Mouse (Mus musculus) kidney, embryonic 14.5 days (tissue): ENCODE data around the gene Cfap44. TPM values are rescaled to one million over a fixed set of nuclear protein-coding genes. Genes with fewer than 3 reads are reported as not detected.

Source experiments
- ATAC-seq: fragments of 200-750 bp; cut with Nextera tagmentation; 2 replicates; pipeline ENCODE4 v1.8.0; 2017; ENCODE audit warnings: moderate number of reproducible peaks, mild to moderate bottlenecking, moderate TSS enrichment, moderate library complexity; ENCODE audit not compliant: low FRiP score, low TSS enrichment
- H3K27ac ChIP-seq: fragments of 300-500 bp; sonication (generic); 2 replicates; pipeline ENCODE4 v1.5.1; 2014; ENCODE audit warnings: low read depth, mild to moderate bottlenecking, low read length, moderate library complexity, mixed read lengths
- H3K27me3 ChIP-seq: fragments of 300-500 bp; sonication (generic); 2 replicates; pipeline ENCODE4 v1.6.1; 2014; ENCODE audit warnings: mild to moderate bottlenecking, low read length; ENCODE audit not compliant: control insufficient read depth, insufficient read depth
- H3K36me3 ChIP-seq: fragments of 300-500 bp; sonication (generic); 2 replicates; pipeline ENCODE4 v1.6.1; 2014; ENCODE audit warnings: low read length, mixed read lengths; ENCODE audit not compliant: control insufficient read depth, insufficient read depth
- H3K4me1 ChIP-seq: fragments of 300-500 bp; sonication (generic); 2 replicates; pipeline ENCODE4 v1.6.1; 2014; ENCODE audit warnings: low read length, mixed read lengths; ENCODE audit not compliant: control insufficient read depth, insufficient read depth
- H3K4me2 ChIP-seq: fragments of 300-500 bp; sonication (generic); replicated peaks from 2 replicates; pipeline ENCODE4 v1.6.1; 2014; ENCODE audit warnings: low read depth, mild to moderate bottlenecking, low read length
- H3K4me3 ChIP-seq: fragments of 300-500 bp; sonication (generic); 2 replicates; pipeline ENCODE4 v1.5.1; 2014; ENCODE audit warnings: mild to moderate bottlenecking, low read length
- H3K9ac ChIP-seq: fragments of 300-500 bp; sonication (generic); 2 replicates; pipeline ENCODE4 v1.6.1; 2014; ENCODE audit warnings: low read depth, mild to moderate bottlenecking, low read length, moderate library complexity
- H3K9me3 ChIP-seq: fragments of 300-500 bp; sonication (generic); 2 replicates; pipeline ENCODE4 v1.6.1; 2016; ENCODE audit warnings: low read length; ENCODE audit not compliant: control insufficient read depth
- WGBS: fragments of 180-500 bp; shearing (Covaris S2); extraction: QIAGEN DNeasy Blood & Tissue Kit; methylation state at CpG from one replicate; pipeline ENCODE4 v1.1.7; 2014; 5-methylcytosine and 5-hydroxymethylcytosine counted together
- polyA plus RNA-seq: library from polyadenylated mRNA; unstranded; fragments of >200 nt; fragmentation: Nextera tagmentation; extraction: Ambion mirVana; gene quantifications from 2 replicates; pipeline ENCODE4 v1.2.1, GENCODE M21; 2014

The Cfap44 gene
- polyA plus RNA-seq, 1 experiment from 2014 or later, result 0.46 TPM

DNA sequence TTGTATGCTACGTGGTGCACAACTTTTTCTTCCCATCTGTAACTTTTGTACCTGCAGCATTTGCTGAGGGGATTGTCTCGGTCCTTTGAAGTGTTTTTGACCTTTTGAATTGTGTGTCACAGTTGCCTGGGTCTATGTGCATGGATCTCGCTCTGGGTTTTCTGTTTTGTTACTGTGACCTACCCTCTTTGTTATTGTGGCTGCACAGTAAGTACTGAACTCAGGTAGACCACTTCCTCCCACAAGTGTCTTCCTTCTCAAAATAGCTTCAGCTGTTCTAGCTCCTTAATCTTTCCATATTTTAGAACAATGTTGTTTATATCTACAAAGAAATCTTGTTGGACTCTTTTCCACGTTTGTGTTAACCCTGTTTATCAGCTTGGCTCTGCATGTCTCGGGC lies 66.3 kb downstream of the Cfap44 start:
- Histone ChIP-seq H3K36me3 (no peaks in the 10 kb centered on the region), H3K27ac (no peak overlapping the region), H3K4me1 (no peaks in the 10 kb centered on the region), H3K27me3 (no peaks in the 10 kb centered on the region), H3K9ac (no peak overlapping the region), H3K4me3 (no peak overlapping the region), H3K4me2 (no peak overlapping the region), H3K9me3 (no peaks in the 10 kb centered on the region)
- WGBS, result 82% methylated on average over 5 of the region's 5 CpGs
- no peak for ATAC-seq

DNA sequence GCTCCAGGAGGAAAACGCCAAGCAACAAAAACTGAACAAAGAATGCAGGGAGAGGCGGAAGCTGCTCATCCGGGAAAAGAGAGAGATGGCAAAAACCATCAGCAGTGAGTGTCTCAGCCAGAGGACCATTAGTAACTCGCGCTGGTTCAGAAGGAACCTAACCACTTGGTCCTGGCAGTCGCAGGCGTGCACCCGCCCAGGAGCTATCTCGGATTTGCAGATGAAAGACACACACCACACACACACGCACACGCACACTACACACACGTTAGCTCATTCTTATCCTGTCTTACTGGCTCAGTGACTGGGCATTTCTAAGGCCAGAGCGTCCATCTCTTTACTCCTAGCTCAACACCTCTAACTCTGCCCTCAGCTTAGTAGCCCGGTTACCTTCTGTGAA lies 80.7 kb downstream of the Cfap44 start:
- no peak overlapping the region for H3K4me2 ChIP-seq
- no peaks in the 10 kb centered on the region for H3K36me3 ChIP-seq
- H3K9ac ChIP-seq, result no peak overlapping the region
- H3K27me3 ChIP-seq, result no peaks in the 10 kb centered on the region
- ATAC-seq, result no peak
- H3K9me3 ChIP-seq, result no peaks in the 10 kb centered on the region
- H3K4me3 ChIP-seq, result no peak overlapping the region
- no peak overlapping the region for H3K27ac ChIP-seq
- WGBS, result 91% methylated on average over 14 of the region's 14 CpGs
- H3K4me1 ChIP-seq, result no peaks in the 10 kb centered on the region

GRCm38 (mm10) chr16:44475682-44476375 lies 81.2 kb downstream of the Cfap44 start:
- H3K9ac ChIP-seq, result no peak overlapping the region
- no peaks in the 10 kb centered on the region for H3K9me3 ChIP-seq
- H3K4me3 ChIP-seq, result no peak overlapping the region
- H3K36me3 ChIP-seq, result no peaks in the 10 kb centered on the region
- no peak for ATAC-seq
- 0 out of 2 replicates have a peak, but pooled peaks cover under 1% of the 10 kb centered on the region for H3K4me1 ChIP-seq
- no peaks in the 10 kb centered on the region for H3K27me3 ChIP-seq
- WGBS, result 88% methylated on average over 11 of the region's 11 CpGs
- H3K4me2 ChIP-seq, result no peak overlapping the region
- no peak overlapping the region for H3K27ac ChIP-seq

DNA sequence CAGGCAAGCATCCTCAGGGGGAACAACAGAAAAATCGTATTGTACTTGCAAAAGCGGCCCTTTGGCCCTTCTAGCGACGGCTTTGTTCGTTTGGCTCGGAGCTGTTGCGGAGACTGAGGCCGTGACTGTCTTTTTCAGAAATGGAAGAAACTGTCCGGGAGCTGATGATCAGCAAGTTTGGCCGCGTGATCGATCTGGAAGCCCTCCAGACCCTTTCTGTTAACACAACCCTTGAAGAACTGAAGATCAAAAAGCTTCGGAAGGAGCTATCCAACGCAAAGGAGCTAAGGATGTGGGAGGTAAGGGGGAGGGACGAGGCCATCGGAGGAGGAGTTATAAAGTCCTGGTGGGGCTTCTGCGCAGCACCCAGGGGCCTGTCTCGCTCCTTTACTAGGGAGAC lies 84.2 kb downstream of the Cfap44 start:
- 0 out of 2 replicates have a peak, but pooled peaks cover 3% of the 10 kb centered on the region for H3K4me1 ChIP-seq
- no peak overlapping the region; the same call in 1 of the 2 replicates for H3K4me3 ChIP-seq
- no peaks in the 10 kb centered on the region for H3K9me3 ChIP-seq
- no peak overlapping the region; the same call in 1 of the 2 replicates for H3K4me2 ChIP-seq
- no peaks in the 10 kb centered on the region for H3K27me3 ChIP-seq
- H3K27ac ChIP-seq, result no peak overlapping the region
- no peak for ATAC-seq
- 44% methylated on average over 18 of the region's 18 CpGs for WGBS
- peaks cover 2% of the 10 kb centered on the region; the same call in 1 of the 2 replicates for H3K36me3 ChIP-seq
- H3K9ac ChIP-seq, result no peak overlapping the region

DNA sequence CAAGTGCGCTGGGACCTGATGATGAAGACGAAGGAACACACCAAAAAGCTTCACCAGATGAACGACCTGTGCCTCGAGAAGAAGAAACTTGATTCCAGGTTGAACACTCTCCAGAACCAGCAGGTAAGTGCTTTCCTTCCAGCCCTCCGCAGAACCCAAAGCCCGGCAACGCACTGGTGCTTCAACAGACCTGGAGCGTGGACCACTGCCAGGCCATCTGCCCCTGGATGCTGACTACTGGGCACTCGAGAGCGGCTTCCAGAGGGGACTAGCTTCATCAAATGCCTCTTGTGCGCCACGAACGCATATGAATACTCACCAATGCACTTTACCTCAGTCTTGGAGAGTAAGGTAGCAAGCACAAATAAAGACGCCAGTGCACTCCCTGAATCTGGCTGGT lies 85.3 kb downstream of the Cfap44 start:
- H3K4me1 ChIP-seq, result 0 out of 2 replicates have a peak, but pooled peaks cover 3% of the 10 kb centered on the region
- H3K36me3 ChIP-seq, result peaks cover 3% of the 10 kb centered on the region; the same call in 1 of the 2 replicates
- H3K4me2 ChIP-seq, result no peak overlapping the region
- no peaks in the 10 kb centered on the region for H3K27me3 ChIP-seq
- H3K9me3 ChIP-seq, result no peaks in the 10 kb centered on the region
- H3K27ac ChIP-seq, result no peak overlapping the region
- no peak overlapping the region for H3K9ac ChIP-seq
- 92% methylated on average over 14 of the region's 14 CpGs for WGBS
- ATAC-seq, result no peak
- no peak overlapping the region for H3K4me3 ChIP-seq

DNA sequence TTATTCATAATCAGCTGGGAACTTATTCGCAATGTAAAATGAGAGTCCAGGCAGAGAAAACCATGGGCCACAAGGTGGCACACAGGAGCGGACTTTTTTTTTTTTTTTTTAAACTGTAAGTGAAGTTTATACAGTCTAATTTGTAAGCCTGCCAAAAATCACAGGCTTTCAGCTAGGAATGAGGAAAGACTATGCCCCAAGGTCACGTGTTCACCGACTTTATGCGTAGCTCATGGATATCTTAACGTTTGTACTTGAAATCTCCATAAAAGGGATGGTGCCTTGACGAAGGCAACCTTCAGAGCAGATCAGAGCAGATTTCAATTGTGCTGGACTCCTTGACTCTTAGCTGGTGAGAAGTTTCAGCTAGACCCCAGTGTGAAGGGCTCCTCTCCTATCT lies 86.0 kb downstream of the Cfap44 start:
- Histone ChIP-seq H3K4me1 (0 out of 2 replicates have a peak, but pooled peaks cover 3% of the 10 kb centered on the region), H3K9me3 (no peaks in the 10 kb centered on the region), H3K4me3 (no peak overlapping the region), H3K9ac (no peak overlapping the region), H3K4me2 (no peak overlapping the region), H3K27ac (0 out of 2 replicates have a peak overlapping the region, but pooled peaks have one; percentile 19), H3K36me3 (peaks cover 10% of the 10 kb centered on the region; the same call in 1 of the 2 replicates), H3K27me3 (no peaks in the 10 kb centered on the region)
- peak; percentile 52; the same call in 1 of the 2 replicates for ATAC-seq
- 47% methylated on average over 7 of the region's 7 CpGs for WGBS

DNA sequence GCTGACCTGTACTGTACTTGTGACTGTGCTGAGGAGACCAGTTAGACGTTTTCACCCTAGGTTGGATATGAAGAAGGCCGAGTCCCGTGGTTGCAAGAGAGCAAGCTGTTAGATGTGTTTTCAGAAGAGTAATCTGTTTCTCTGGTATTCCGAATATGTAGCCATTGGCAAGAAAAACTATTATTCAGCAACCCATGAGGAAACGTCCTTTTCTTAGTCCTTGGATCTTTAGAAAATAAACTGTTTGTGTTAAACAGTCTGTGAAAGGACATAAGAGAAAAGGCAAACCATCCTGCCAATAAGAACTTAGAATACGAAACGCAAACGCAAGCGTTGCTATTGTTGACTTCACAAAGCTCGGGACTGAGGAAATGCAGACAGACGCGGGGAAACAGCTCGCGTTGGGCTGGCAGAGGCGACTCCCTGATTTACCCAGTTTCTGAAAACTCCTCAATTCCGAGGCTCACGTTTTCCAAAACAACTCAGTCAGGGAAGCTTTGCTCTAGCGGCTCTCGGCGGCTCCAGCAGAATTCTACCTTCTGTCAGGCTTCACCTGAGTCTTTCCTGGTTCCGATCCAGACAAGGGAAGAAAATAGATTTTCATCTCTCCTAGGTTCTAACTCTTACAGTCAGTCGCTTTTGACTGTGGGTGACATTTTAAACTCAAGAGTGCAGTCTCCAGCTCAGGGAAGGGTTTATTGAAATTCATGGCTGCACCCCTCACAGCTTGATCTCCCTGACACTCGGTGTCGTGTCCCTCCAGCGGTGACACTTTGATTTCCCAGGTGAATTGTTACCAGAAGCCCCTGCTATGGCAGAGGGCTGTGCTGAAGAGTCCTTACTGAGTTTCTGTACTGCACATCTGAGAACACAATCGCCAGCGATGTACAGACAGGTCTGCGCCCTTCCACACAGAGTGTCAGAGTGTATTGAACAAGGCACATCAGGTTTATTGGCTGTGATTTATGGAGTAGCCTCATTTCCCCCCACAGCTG lies 87.3 kb downstream of the Cfap44 start:
- H3K9me3 ChIP-seq, result no peaks in the 10 kb centered on the region
- H3K4me1 ChIP-seq, result 0 out of 2 replicates have a peak, but pooled peaks cover 3% of the 10 kb centered on the region
- no peaks in the 10 kb centered on the region for H3K27me3 ChIP-seq
- 52% methylated on average over 28 of the region's 28 CpGs for WGBS
- H3K9ac ChIP-seq, result no peak overlapping the region
- ATAC-seq, result no peak
- no peak overlapping the region for H3K4me2 ChIP-seq
- H3K36me3 ChIP-seq, result peaks cover 21% of the 10 kb centered on the region; the same call in 1 of the 2 replicates
- no peak overlapping the region for H3K4me3 ChIP-seq
- H3K27ac ChIP-seq, result no peak overlapping the region; the same call in 1 of the 2 replicates

DNA sequence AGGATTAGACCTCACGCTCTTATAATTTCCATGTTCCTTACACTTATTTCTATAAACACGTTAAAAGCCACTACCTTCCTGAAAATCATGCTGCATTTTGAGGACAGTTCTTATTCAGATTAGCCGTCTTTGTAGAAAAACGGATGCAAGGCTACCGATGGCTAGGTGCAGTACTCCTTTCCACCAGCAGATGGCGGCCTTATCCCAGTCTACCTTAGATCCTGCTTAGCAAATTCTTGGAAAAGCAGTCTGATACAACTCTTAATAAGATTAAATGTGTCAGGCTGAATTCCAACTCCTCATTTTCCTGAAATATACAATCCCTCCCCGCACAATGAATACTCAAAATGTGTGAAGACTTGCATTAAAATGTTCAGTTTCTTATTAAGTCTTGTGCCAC lies 89.5 kb downstream of the Cfap44 start:
- H3K36me3 ChIP-seq, result peaks cover 43% of the 10 kb centered on the region; the same call in 1 of the 2 replicates
- no peaks in the 10 kb centered on the region for H3K9me3 ChIP-seq
- no peaks in the 10 kb centered on the region for H3K27me3 ChIP-seq
- no peak overlapping the region for H3K4me2 ChIP-seq
- no peak for ATAC-seq
- 9% methylated on average over 7 of the region's 7 CpGs for WGBS
- H3K4me1 ChIP-seq, result 0 out of 2 replicates have a peak, but pooled peaks cover 3% of the 10 kb centered on the region
- H3K4me3 ChIP-seq, result no peak overlapping the region
- H3K9ac ChIP-seq, result no peak overlapping the region
- H3K27ac ChIP-seq, result no peak overlapping the region
